Mouse (Mus musculus): Measurements from ENCODE around the gene Phlda3.

The Phlda3 gene

DNA sequence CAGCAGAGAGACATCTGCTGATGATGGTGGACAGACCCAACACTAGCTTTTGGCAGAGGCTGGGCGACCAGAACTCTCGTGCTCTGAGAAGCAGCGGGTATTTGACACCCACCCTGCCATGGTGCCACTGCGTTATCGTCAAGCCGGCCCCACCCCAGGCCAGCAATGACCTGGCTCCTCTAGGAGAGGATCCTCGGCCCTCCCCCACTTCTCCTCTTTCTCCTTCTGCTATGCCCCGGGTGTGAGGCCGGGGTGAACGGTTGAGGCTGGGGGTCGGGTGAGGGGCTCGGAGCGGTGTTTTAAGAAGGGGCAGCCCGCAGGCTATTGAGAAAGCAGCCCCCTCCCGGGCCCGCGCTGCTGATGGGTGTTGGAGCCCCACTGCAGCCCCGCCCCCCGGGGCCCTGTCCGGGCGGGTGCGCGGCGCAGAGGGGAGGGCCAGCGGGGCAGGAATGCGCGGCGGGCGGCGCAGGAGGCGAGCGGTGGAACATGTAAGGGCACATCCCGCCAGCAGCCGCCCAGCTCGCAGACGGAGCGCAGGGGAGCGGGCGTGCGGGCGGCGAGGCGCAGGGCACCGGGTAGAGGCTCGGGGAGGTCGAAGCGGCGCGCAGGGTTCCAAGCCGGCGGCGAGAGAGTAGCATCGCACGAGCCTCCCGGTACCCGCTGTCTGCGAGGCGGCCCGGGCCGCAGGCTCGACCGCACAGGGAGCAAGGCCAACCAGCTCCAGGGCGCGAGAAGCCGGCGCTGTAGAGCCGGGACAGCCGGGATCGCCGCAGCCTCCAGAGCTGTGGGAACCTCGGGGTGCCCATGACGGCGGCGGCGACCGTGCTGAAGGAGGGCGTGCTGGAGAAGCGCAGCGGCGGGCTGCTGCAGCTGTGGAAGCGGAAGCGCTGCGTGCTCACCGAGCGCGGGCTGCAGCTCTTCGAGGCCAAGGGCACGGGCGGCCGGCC is at the start of gene Phlda3:
Gene Phlda3, plus strand, starts transcription at position 475 of the 947 bp plus-strand sequence.
- DNase-seq (ENCODE audit: low spot score) = no peak

DNA sequence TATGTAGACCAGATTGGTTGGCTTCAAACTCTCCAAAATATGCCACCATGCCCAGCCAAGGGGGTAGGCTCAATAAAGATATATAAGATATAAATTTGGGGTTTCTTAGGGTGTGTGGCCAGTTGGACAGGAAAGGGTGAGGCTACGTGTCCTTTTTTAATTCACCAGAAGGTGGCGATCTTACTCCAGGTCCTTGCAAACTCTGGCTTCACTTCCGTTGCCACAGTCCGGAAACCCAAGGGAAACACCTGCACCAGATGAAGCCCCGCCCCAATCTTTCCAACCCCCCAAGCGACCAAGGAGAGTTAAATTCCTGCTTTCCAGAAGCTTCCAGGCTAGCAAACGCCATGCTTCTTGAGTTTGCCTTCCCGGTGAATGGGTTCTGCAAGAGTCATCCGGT is 46.4 kb upstream of the Phlda3 start:
- DNase-seq (ENCODE audit: low spot score) = no peak

DNA sequence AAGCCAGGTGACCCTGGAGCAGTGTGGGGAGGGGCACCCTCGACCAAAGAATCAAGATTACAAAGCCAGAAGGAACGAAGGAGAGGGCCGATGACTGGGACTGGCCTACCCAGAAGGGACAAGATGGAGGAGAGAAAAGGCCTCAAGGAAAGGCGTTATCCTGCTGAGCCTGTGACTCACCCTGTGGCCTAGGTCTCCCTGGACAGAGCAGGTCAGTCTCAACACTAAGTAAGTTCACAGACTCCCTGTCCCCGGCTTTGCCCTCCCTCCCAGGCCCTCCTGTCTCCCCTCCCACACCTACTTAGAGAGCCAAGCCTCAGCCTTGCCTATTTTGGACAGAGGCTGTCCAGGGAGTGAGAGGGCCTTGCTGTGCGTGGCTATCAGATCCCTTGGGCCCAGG is 45.9 kb upstream of the Phlda3 start, which contains the start of gene Csrp1:
Gene Csrp1, plus strand, starts transcription at position 79 of the 400 bp plus-strand sequence.
- DNase-seq (ENCODE audit: low spot score) = no peak

DNA sequence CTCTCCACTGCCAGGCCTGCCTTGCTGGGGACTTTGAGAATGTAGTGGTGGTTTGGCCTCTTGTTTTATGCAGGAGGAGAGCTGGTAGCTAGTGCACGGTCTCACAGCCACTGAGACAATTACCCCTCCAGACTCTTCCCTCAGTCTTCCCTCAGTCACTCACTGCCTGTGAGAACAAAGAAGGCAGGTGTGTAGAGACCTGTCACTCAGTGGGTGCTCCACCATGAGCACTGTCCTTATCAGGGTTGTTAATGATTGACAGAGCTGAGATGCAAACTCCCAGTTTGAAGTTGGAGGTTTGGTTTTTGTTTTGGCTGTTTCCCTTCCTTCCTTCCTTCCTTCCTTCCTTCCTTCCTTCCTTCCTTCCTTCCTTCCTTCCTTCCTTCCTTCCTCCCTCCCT is 42.9 kb upstream of the Phlda3 start:
- no peak for DNase-seq (ENCODE audit: low spot score)

DNA sequence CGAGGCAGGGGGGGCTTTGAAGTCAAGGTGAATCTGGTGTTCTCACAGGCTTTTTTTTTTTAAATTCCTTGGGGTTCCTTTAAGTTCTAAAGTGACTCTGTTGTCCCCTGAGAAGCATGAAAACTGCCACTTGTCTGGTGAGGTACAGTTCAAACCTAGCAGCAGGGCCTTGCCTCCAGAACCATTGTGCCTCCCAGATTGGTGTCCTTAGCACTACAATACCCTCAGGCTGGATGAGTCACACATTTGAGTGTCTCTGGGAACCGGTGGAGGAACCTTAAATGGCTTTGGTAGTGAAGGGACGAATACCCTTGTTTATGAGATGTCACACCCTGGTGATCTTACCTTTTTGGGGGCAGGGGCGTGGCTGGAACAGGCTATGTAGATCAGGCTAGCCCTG is 41.8 kb upstream of the Phlda3 start:
- DNase-seq (ENCODE audit: low spot score) = no peak

DNA sequence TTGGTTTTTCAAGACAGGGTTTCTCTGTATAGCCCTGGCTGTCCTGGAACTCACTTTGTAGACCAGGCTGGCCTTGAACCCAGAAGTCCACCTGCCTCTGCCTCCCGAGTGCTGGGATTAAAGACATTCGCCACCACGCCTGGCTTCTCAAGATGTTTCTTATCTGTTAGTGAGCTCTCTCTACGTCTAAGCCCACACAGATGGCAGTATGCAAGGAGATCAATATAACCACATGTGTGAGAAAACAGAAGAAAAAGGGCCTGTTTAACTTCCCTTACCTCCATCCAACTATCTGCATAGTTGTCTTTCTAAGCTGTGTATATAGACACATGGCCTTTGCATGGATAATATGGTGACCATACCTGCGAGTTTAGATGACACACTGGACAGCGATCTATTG is 40.6 kb upstream of the Phlda3 start:
- no peak for DNase-seq (ENCODE audit: low spot score)

DNA sequence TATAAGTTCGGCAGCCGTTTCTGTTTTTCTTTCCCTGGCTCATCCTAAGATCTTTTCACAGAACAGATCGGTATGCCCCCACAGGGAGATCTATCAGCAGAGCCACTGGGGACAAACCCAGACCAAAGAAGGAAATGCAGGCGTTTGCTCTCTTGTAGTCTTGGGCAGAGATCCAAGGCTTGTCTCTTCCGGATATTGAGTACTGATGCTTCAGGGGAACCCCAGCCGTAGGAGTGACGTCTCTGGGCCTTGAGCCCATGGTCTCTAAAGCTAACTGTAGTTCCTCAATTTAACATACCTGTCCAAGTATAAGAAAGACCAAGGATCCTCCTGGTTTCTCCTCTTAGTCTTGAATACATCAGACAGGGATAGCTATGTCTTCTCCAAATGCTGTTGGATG is 40.0 kb upstream of the Phlda3 start:
- no peak for DNase-seq (ENCODE audit: low spot score)

DNA sequence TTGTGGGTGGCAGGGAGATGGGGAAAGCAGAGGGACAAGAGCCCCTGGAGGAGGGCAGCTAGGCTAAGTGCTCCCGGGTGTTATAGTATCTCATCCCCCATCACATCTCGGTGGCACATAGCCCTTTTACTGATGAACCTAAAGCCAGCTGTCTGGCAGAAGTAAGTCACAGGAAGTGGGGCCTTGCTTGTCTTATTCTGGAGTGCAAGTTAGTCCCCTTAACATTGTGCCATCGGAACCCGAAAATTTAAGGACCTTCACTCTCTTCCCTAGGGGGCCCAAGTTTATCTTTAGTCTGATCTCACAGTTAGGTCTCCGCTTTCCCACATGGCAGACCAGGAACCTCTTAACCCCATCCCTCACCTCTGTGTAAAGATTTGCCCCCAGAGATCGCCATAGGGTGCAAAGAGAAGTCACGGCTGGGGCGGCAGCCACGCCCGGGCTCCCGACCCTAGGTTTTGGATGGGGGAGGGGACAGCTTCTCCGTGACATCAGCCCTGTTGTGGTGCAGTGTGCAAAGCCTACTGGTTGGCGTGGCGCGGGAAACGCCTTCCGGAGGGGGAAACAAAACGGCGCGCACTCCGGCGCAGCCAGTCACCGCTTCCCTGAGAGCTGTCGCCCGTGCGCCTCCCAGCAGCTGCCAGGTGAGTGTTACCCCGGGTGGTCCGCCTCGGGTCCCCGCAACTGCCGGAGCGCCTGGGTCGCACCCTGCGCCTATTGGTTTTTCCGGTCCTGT is 37.1 kb upstream of the Phlda3 start:
- peak; percentile 77 for DNase-seq (ENCODE audit: low spot score)

DNA sequence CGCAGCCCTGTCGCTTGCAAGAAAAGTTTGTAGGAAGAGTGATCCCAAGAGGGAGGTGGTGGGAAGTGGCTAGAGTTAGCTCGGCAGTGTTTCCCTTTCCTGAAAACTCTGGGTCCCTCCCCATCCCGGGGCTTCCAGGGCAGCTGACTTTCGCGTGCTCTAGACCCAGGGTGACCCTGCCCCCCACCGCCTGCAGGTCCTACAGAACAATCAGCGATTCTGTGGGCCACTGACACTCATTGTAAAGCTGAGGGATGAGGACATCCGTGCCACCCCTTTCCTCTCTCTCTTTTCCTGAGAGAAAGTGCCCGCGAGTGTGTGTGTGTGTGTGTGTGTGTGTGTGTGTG is 36.6 kb upstream of the Phlda3 start:
- peak; percentile 59 for DNase-seq (ENCODE audit: low spot score)

DNA sequence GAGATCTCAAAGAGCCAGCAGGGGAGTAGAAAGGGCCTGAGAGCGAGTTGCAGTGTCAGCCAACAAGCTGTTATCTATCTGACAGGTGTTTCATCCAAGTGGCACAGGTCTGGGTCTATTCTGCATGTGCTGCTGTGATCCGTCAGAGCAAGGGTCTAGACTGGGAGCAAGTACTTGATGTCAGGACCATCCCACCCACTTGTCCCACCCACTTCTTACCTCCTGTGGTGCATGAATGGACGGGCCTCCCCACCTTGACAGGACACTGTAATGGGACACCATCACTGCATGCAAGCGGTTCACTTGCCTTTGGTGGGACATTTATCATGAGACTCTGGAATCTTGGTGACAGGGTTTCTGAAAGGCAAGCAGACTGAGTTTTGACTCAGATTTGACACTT is 36.1 kb upstream of the Phlda3 start:
- DNase-seq (ENCODE audit: low spot score) = no peak

DNA sequence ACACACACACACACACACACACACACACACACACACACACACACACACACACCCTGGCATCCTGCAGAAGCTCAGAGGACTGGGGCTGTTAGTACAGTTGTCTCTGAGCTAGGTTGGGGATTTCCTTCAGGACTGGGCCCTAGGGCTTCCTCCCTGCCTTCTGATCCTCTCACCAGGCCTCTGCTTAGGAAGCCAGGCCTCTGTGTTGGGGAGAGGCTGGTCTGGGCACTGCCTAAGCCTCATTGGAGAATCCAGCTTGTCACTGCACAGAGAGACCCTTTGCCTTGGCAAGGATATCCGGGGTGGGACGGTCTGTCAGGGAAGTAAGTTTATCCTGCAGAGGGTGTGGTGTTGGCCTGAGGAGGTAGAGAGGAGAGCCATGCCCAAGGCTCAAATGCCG is 35.6 kb upstream of the Phlda3 start:
- no peak for DNase-seq (ENCODE audit: low spot score)

DNA sequence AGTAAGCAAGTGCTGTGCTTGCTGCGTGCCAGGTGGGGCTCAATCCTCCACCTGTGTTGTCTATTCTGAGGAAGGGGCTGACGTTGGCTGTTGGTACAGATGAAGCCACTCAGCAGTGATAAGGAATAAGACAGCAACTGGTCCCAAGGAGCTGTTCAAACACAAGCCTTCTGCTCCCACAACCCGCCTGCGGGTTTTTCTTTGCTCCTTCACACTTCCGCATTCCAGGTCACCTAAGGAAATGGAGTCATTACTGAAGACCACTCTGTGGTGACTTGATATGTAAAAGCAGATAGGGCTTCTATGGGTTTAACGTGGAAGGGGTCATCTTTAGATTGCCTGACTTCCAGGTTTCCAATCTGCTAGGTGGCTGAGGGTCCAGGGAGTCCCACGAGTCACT is 34.5 kb upstream of the Phlda3 start:
- no peak for DNase-seq (ENCODE audit: low spot score)

DNA sequence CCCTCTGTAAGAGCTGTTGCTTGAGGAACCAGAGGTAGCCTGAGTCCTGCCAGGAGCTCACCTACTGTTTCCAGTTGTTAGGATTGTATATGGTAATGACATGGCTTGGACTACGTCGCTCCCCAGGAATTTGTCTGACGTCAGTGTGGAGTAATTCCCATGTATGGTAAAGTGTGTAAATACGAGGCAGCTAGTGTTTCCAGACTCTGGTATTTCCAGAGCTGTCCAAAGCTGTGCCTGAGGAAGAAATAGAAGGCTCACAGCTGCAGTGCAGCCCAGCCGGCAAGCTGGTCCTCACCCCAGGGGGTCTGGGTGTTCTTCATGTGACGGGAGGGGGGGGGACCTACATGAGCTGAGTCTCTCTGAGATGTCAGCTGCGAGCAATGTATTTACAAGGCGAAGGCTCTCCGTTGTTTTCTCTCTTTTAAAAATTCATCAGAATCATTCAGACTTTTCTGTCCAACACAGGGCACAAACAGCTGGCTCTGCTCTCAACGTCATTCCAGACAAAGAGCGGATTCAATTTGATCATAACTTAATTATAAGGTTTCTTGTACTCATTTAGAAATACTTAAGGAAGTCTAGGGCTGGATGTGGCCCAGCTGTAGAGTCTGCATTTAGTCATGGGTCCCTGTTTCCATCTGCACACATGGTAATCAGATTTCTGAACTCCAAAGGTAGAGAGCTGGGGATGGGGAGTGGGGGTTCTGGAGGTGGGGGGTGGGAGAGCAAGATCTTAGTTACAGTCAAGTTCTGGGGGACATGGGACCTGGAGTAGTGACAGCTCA is 33.8 kb upstream of the Phlda3 start:
- no peak for DNase-seq (ENCODE audit: low spot score)

DNA sequence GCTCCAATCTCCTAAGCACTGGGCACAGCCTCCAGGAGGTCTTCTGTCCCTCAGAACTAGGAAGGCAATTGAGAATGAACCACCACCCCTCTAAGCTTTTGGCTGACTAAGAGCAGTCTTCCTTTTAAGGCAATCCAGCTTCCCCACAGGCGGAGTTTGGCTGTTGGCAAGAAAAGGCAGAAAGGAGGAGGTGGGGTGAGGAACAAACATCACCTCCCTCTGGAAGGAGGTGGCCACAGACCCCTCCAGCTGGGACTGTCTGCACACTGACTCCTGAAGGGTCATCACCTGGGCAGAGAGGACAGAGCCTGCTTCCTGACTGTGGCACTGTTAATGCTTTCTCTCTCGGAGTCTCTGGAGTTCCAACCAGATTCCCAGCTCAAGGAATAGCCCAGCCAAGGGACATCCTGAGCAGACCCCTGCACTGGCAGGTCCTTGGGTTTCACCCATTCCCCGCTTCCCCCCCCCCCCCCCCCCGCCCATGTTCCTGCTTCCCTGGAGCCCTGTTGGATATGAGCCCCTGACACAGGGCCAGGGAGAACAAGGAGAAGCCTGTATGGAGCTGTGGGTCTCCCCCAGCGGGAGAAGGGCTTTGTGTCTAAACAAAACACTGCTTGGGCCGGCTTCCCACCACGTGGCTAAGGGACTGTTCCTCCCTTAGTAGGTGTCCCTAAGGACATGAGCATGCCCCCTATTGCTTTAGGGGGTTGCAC is 31.5 kb upstream of the Phlda3 start:
- peak; percentile 71 for DNase-seq (ENCODE audit: low spot score)

DNA sequence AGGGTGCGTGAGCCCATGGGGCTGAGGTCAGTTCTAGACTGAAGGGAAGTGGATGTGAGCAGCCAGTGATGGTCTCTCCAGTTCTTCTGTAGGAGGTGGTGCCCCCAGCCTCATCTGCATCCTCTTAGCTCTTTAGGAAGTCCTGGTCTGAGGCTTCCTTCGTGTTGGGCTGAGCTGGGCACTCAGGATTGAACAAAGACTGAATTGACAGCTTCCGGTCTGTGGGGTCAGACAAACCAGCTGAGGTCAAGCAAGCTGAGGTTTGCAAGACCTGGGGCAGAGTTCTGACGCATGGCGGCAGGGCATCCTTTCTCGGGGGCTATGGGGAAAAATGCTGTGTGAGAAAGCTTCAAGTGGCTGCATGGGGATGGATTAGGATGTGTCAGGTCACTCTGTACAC is 30.5 kb upstream of the Phlda3 start:
- DNase-seq (ENCODE audit: low spot score) = no peak

DNA sequence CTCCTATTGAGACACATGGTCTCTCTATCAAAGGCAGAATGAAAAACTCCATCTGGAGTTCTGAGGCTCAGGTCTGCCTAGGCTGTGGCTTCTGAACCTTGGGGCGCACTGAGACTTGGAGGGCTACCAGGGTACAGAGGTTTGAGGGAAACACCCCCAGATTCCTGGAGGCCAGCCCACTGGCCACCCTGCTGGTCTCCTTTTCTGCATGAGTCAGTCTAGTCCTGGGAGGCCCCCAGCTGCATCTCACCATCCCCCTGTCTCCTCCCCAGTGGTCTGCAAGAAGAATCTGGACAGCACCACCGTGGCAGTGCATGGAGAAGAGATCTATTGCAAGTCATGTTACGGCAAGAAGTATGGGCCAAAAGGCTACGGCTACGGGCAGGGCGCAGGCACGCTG is 20.9 kb upstream of the Phlda3 start:
- no peak for DNase-seq (ENCODE audit: low spot score)

DNA sequence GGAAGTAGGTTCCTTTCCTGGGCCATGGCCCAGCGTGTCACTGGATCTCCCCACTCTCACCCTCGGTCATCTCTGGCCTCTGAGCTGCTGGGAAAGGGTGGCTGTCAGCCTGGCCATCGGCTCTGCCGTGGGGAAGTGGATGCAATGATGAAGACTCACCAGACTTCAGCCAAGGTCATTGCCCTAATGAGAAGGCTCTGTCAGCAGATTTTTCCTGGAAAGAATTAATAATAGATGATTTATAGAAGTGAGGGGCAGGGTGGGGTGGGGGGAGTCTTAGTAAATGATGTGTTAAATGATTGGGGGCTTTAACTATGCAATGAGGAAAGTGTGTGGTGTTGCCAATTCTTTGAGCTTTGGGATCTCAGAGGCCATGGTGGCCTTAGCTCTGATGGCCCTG is 19.7 kb upstream of the Phlda3 start:
- no peak for DNase-seq (ENCODE audit: low spot score)

DNA sequence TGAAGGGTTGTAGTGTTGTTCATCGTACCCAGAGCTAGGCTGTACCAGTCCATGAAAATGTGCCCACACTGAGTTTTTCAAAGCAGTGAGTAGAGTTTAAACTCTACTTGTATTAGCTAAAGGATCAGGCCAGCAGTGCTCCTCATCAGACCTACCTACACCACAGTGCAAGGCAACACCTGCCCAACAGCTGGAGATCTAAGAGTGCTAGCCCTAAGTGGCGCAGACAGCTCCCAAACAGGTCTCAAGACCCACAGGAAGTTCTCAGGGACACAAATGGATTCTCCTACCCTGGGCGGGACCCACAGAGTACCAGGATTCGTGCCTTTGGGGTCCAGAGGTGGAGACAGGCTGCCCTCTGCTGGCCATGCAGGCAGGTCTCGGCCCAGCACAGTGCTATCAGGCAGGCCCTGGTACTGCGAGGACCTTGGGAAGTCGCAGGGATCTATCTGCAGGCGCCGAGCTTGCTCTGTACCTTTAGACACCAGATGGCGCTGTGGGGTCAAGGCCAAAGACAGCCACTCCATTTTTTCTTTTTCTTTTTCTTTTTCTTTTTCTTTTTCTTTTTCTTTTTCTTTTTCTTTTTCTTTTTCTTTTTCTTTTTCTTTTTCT is 13.1 kb upstream of the Phlda3 start:
- DNase-seq (ENCODE audit: low spot score) = peak; percentile 88

DNA sequence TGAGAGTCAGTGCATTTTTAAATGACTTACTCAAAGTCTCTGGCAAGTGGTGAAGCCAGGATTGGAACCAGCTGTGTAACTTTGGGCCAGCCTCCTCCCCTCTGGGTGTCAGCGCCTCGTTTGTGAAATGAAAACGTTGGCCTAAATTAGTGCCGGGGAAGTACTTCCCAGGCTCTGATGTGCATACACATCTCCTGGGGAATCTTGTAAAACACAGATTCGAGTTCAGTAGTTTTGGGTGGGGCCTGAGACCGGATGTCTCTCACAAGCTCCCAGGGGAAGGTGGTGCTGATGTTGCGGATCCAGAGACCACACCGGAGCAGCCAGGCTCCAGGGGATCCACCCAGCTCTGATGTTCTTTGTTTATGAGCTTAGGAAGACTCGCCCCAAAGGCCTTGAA is 10.6 kb upstream of the Phlda3 start:
- no peak for DNase-seq (ENCODE audit: low spot score)

DNA sequence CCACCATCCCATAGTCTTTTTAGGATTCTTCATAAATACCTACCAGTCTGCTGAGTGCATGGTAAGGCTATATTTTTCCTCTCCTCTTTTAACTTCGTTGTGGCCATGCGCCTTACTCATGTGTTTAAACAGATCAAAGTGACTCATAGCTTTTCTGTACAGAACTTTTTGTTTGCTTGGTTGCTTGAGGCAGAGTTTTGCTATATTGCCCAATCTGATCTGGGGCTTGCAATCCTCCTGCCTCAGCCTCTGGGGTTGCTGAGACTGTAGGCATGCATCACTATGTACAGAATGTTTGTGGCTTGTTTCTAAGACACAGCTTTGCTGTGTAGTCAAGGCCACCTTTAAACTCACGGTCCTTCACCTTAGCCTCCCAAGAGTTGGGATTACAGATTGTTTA is 10.0 kb upstream of the Phlda3 start:
- DNase-seq (ENCODE audit: low spot score) = no peak

DNA sequence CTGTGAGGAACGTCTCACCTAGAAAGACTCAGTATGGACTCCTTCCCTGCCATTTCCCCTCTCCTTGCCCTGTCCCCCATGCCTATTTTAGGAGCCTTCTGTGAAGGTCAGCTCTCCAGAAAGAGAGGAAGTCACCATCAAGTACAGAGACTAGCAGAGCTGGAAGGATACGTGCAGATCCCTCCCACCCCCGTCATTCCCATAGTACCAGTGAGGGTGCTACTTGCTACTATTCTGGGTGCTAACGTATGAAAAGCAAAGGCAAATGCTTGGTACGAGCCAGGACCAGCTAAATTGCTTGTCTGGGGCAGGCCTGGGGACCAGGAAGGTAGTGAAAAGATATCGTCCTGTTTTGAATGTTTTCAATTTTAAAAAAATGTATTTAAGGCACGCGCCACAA is 8.6 kb upstream of the Phlda3 start:
- no peak for DNase-seq (ENCODE audit: low spot score)

DNA sequence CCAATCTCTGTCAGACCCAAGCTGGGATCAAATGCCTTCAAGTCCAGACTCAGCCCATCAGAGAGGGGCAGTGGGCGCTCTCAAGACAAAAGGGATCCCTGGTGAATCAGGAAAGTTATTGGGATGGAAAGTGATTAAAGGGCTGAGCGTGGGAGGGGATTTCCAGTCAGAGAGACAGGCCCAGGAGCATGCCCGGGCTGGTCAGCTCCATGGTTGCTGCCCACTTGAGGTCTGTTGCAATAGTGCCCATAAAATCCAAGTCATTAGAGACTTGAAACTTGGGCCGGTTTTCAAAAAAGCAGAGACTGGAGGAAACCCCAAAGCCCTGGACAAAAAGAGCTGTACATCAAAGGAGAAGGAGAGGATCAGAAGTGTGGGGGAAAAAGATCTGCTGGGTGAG is 6.2 kb upstream of the Phlda3 start:
- DNase-seq (ENCODE audit: low spot score) = no peak
